Mouse (Mus musculus) lung, postnatal 0 days (tissue): ENCODE measurements around the gene Pradc1.

Experiments used
- CTCF ChIP-seq: IDR thresholded peaks from 2 replicates; pipeline ENCODE4 v1.5.1; 2016; ENCODE audit warnings: antibody characterized with exemption, mild to moderate bottlenecking
- EP300 ChIP-seq: IDR thresholded peaks from 2 replicates; pipeline ENCODE4 v1.6.1; 2016; ENCODE audit warnings: antibody characterized with exemption, mild to moderate bottlenecking, control low read depth

DNA sequence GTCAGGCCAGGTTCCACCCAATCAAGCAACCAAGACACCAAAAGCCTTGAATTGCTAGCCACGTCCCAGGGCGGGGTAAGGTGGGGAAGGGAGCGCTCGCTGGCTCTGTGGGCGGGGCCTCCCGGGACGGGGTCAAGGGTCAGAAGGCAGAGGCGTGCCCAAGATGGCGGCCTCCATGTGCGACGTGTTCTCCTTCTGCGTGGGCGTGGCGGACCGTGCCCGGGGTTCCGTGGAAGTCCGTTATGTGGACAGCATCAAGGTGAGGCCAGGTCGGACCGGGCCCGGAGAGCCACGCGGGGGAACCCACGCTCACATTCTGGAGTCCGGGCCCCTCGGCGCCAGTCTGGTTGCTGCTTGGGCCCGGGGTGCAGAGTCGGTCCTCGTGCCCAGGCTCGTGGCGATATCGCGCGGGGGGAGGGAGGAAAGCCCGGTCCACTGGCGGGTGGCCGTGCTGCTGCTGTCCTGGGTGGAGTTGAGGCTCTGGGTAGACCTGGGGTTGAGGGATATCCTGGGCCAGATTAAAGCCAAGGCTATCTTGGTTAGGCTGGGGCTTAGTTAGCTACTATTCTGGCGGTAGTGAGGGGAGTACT is 19.8 kb downstream of the Pradc1 start, which contains the start of gene Smyd5:
- TF ChIP-seq EP300 (no peak), CTCF (no peak)
